Mouse (Mus musculus): ENCODE measurements around the gene Mov10l1. TPM values are rescaled to one million over a fixed set of nuclear protein-coding genes. Genes with fewer than 3 reads are reported as not detected.

The Mov10l1 gene
- polyA plus RNA-seq, 1 experiment: not detected

- TF ChIP-seq GATA1 (IDR thresholded peaks at IDR 0.05; ENCODE audit: low read length): no peak
- no peak for TF ChIP-seq TAL1 (IDR thresholded peaks at IDR 0.05; ENCODE audit: low read length)
- H3K36me3 ChIP-seq (ENCODE audit: control insufficient read depth): no peaks in the 10 kb centered on the region
- peaks cover 17% of the 10 kb centered on the region for H3K27me3 ChIP-seq (ENCODE audit: control insufficient read depth)
- no peaks in the 10 kb centered on the region for H3K4me1 ChIP-seq (ENCODE audit: control insufficient read depth)
- no peaks in the 10 kb centered on the region for H3K9me3 ChIP-seq (ENCODE audit: control insufficient read depth, low read length)
- no peak overlapping the region for H3K4me3 ChIP-seq (replicated peaks)
Observed at GRCm38 (mm10) chr15:88955342-88955741, 27.4 kb upstream of the Mov10l1 start.

GRCm38 (mm10) chr15:88957522-88957921 is 25.2 kb upstream of the Mov10l1 start:
- H3K4me3 ChIP-seq (replicated peaks): no peak overlapping the region
- H3K9me3 ChIP-seq (ENCODE audit: control insufficient read depth, low read length): no peaks in the 10 kb centered on the region; the same call in 1 of the 2 replicates
- no peak for TF ChIP-seq TAL1 (IDR thresholded peaks at IDR 0.05; ENCODE audit: low read length)
- no peak for TF ChIP-seq GATA1 (IDR thresholded peaks at IDR 0.05; ENCODE audit: low read length)
- H3K36me3 ChIP-seq (ENCODE audit: control insufficient read depth): no peaks in the 10 kb centered on the region
- peaks cover 17% of the 10 kb centered on the region for H3K27me3 ChIP-seq (ENCODE audit: control insufficient read depth)
- no peaks in the 10 kb centered on the region for H3K4me1 ChIP-seq (ENCODE audit: control insufficient read depth)

GRCm38 (mm10) chr15:88964070-88964578 is 18.6 kb upstream of the Mov10l1 start:
- H3K27me3 ChIP-seq (ENCODE audit: control insufficient read depth): no peaks in the 10 kb centered on the region
- no peaks in the 10 kb centered on the region; the same call in 1 of the 2 replicates for H3K9me3 ChIP-seq (ENCODE audit: control insufficient read depth, low read length)
- no peaks in the 10 kb centered on the region for H3K36me3 ChIP-seq (ENCODE audit: control insufficient read depth)
- H3K4me1 ChIP-seq (ENCODE audit: control insufficient read depth): no peaks in the 10 kb centered on the region
- TF ChIP-seq GATA1 (IDR thresholded peaks at IDR 0.05; ENCODE audit: low read length): no peak
- TF ChIP-seq TAL1 (IDR thresholded peaks at IDR 0.05; ENCODE audit: low read length): no peak
- H3K4me3 ChIP-seq (replicated peaks): no peak overlapping the region

GRCm38 (mm10) chr15:88972300-88972699 is 10.4 kb upstream of the Mov10l1 start:
- H3K27me3 ChIP-seq (ENCODE audit: control insufficient read depth): no peaks in the 10 kb centered on the region
- no peak overlapping the region for H3K4me3 ChIP-seq (replicated peaks)
- H3K9me3 ChIP-seq (ENCODE audit: control insufficient read depth, low read length): no peaks in the 10 kb centered on the region
- H3K36me3 ChIP-seq (ENCODE audit: control insufficient read depth): no peaks in the 10 kb centered on the region
- TF ChIP-seq GATA1 (IDR thresholded peaks at IDR 0.05; ENCODE audit: low read length) (no peak), TAL1 (IDR thresholded peaks at IDR 0.05; ENCODE audit: low read length) (no peak)
- no peaks in the 10 kb centered on the region for H3K4me1 ChIP-seq (ENCODE audit: control insufficient read depth)

DNA sequence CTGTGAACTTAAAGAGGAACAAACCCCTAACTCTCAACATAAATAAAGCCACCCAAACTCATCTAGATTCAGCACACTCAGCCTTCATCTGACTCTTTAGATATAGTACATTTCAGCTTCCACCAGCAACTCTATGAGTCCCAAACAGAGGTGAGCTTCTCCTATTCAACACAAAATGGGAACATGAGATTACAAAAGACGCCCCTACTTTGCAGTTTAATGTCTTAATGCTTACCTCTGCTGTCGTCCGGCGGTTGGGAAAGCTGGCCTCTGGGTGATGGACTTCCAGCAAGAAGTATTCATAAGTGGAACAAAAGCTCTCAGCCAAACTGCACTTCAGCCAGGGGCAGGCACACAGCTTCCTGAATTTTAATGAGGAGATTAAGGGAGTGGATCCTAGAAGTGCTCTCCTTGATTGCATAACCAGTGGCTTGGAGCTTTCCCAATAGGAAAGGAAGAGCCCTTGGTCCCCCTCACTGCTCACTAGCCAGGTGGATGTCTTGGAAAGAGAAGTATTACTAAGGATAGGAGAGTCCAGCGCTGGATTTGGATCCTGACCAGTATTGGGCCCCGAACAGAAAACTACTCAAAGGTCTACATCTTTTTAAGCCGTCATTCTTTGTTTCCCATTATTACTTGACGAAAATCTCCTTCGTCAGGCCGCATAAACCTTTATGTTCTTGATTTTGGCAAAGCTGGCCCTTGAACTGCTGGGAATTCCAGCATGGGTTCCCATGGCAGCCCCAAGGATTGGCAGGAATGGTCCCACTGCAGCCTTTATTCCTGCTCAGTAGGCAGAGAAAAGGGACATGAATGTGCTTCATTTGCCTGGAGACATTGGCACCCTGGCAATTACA is 4.2 kb upstream of the Mov10l1 start, which contains the start of gene Mlc1:
Mlc1 (minus strand) TSS at position 727 of the 857 bp plus-strand sequence.
- no peaks in the 10 kb centered on the region for H3K36me3 ChIP-seq (ENCODE audit: control insufficient read depth)
- H3K4me1 ChIP-seq (ENCODE audit: control insufficient read depth): no peaks in the 10 kb centered on the region
- no peak within 1 kb of the TSS for H3K4me3 ChIP-seq (replicated peaks)
- TF ChIP-seq GATA1 (IDR thresholded peaks at IDR 0.05; ENCODE audit: low read length) (no peak), TAL1 (IDR thresholded peaks at IDR 0.05; ENCODE audit: low read length) (no peak)
- H3K9me3 ChIP-seq (ENCODE audit: control insufficient read depth, low read length): no peaks in the 10 kb centered on the region
- H3K27me3 ChIP-seq (ENCODE audit: control insufficient read depth): no peaks in the 10 kb centered on the region

GRCm38 (mm10) chr15:88979138-88979446 is 3.6 kb upstream of the Mov10l1 start:
- Histone ChIP-seq H3K9me3 (ENCODE audit: control insufficient read depth, low read length) (no peaks in the 10 kb centered on the region), H3K4me3 (replicated peaks) (no peak overlapping the region), H3K4me1 (ENCODE audit: control insufficient read depth) (no peaks in the 10 kb centered on the region), H3K27me3 (ENCODE audit: control insufficient read depth) (no peaks in the 10 kb centered on the region), H3K36me3 (ENCODE audit: control insufficient read depth) (no peaks in the 10 kb centered on the region)
- no peak for TF ChIP-seq GATA1 (IDR thresholded peaks at IDR 0.05; ENCODE audit: low read length)
- no peak for TF ChIP-seq TAL1 (IDR thresholded peaks at IDR 0.05; ENCODE audit: low read length)

DNA sequence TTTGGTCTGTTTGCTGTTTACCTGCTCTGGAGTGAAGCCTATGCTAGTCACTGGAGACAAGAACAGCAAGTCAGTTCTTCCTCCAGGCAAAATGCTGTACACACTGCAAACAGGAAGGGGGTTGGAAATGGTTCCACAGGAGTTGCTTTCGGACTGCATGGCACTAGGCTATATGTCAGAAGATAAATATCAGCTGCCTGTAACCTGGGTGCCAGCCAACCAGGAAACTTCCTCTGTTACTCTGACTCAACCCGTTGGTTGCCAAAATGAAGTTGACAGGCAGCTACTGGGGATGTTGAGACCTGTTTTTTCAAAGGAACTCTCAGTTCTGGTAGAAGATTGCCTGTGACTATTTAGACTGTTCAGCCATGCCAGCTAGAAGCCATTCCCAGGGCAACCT is 6.5 kb downstream of the Mov10l1 start:
- H3K4me1 ChIP-seq (ENCODE audit: control insufficient read depth): no peaks in the 10 kb centered on the region
- no peak for TF ChIP-seq GATA1 (IDR thresholded peaks at IDR 0.05; ENCODE audit: low read length)
- TF ChIP-seq TAL1 (IDR thresholded peaks at IDR 0.05; ENCODE audit: low read length): no peak
- no peaks in the 10 kb centered on the region for H3K27me3 ChIP-seq (ENCODE audit: control insufficient read depth)
- no peak overlapping the region for H3K4me3 ChIP-seq (replicated peaks)
- H3K36me3 ChIP-seq (ENCODE audit: control insufficient read depth): no peaks in the 10 kb centered on the region
- no peaks in the 10 kb centered on the region for H3K9me3 ChIP-seq (ENCODE audit: control insufficient read depth, low read length)

DNA sequence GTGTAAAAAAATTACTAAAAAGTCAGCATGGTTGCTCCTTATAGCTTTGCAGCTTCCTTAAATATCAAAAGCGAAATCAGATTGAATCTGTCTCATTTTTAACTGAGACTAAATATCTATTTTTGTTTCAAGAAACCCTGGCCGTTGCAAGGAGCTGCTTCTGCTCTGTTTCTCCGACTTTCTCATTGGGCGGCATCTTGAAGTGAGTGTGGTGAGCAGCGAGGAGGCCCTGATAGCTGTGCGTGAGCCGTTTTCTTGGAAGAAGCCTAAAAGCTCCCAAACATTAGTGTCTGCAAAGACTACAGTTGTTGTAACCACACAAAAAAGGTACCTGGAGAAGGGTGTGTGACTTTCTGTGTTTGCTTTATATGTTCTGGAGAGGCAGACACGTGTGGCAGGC is 15.9 kb downstream of the Mov10l1 start:
- no peaks in the 10 kb centered on the region for H3K36me3 ChIP-seq (ENCODE audit: control insufficient read depth)
- H3K4me3 ChIP-seq (replicated peaks): no peak overlapping the region
- no peaks in the 10 kb centered on the region for H3K9me3 ChIP-seq (ENCODE audit: control insufficient read depth, low read length)
- TF ChIP-seq GATA1 (IDR thresholded peaks at IDR 0.05; ENCODE audit: low read length) (no peak), TAL1 (IDR thresholded peaks at IDR 0.05; ENCODE audit: low read length) (no peak)
- H3K27me3 ChIP-seq (ENCODE audit: control insufficient read depth): no peaks in the 10 kb centered on the region
- H3K4me1 ChIP-seq (ENCODE audit: control insufficient read depth): no peaks in the 10 kb centered on the region

- Histone ChIP-seq H3K4me3 (replicated peaks) (no peak overlapping the region), H3K9me3 (ENCODE audit: control insufficient read depth, low read length) (no peaks in the 10 kb centered on the region), H3K36me3 (ENCODE audit: control insufficient read depth) (no peaks in the 10 kb centered on the region), H3K4me1 (ENCODE audit: control insufficient read depth) (no peaks in the 10 kb centered on the region), H3K27me3 (ENCODE audit: control insufficient read depth) (no peaks in the 10 kb centered on the region)
- no peak for TF ChIP-seq GATA1 (IDR thresholded peaks at IDR 0.05; ENCODE audit: low read length)
- no peak for TF ChIP-seq TAL1 (IDR thresholded peaks at IDR 0.05; ENCODE audit: low read length)
Observed at GRCm38 (mm10) chr15:88999124-88999523, 16.4 kb downstream of the Mov10l1 start.

Data from erythroblast, embryonic 14.5 days (primary cell).